Mouse (Mus musculus) erythroblast, adult 5-6 weeks (primary cell): ENCODE data around the gene Atxn7l1. TPM values are rescaled to one million over a fixed set of nuclear protein-coding genes. Genes with fewer than 3 reads are reported as not detected.

Source experiments
- ATAC-seq: replicated peaks from 2 replicates; pipeline ENCODE4 v1.8.0; 2016; ENCODE audit warnings: moderate number of reproducible peaks, mild to moderate bottlenecking, moderate TSS enrichment, inconsistent platforms; ENCODE audit not compliant: poor library complexity, low FRiP score, severe bottlenecking
- total RNA-seq, 2 experiments: library from RNA; stranded (forward) in 1 of 2; stranded (reverse) in 1 of 2; fragments of 150-400 nt in 1 of 2; fragments of 200-764, 138-1000 nt in 1 of 2; gene quantifications; 2 replicates each; pipeline versions ENCODE4 v1.2.3 to v1.2.4; 2015 to 2017; ENCODE audit warnings: low replicate concordance in 2 of 2

Atxn7l1 gene
- total RNA-seq, 2 experiments from 2014 or later, result 131 to 188 TPM

DNA sequence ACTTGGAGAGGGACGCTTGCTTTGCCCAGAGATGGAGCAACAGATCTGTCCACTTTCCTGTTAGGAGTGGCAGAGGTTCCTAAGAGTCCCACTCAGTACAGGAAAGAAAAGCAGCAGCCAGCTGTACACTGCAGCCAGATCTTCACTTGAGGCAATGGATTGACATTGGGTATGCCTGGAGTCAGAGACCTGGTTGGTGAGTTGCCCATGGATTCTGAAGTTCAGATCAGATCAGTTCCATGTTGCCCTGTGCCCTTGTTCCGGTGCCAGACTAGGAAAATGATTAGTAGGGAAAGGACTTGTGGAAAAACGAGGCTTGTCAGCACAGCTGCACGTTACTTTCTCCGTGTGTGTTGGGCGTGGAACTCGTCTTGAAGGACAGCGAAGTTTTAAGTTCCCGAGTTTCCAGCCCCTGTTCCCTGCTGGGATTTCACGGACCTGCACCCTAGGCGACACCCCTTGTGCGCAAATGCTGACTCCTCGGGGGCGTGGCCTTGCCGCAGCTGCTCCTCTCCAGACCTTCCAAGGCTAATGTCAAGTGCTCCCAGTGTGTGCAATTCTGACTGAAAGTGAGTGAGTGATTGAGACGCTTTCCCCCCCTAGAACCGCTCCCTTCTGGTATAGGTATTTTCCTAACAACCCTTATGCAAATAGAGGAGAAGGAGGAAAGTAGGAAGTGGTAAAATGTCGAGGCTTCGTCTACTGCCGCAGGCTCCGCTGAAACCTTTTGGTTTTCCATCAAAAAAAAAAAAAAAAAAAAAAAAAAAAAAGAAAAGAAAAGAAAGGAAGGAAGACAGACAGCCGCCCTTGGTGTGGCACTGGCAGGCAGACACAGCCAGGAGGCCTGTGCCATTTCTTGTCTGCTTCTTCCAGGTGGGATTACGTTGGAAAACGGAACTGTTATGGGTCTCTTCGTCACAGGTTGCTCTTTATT is 28.4 kb downstream of the Atxn7l1 start:
- peak; percentile 84 for ATAC-seq

DNA sequence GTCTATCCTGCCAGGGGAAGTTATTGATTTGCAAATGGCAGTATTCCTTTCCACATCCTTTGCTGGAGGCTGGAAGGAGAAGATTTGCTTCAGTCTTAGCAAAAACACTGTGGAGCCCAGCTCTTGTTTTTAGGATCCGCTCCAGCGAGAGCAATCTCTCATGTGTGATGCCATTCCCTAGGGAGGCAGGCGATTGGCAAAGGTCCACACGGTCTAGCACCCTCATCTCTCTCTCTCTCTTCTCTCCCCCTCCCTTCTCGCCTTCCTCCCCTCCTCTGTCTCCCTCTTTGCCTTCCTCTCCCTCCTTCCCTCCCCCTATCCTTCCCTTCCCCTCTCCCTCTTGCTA is 29.0 kb downstream of the Atxn7l1 start:
- ATAC-seq, result no peak

DNA sequence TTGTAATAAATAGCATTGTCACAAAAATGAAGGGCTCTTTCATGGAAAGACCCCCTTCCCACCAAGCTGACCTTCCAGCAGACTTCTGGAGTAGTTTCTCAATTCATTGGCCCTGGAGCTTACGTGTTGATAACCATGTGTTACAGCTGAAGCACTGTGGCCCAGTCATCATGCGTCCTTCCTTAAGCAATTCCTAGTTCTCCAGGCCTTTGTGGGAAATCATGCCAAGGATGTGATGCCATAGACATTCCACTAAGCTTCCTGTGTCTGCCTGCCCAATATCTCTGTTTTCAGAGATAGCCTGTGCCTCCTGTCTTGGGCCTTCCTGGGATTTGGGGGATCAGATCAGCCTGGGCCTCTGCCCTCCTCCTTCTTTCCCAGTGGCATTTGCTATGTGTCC is 32.9 kb downstream of the Atxn7l1 start:
- ATAC-seq, result no peak

DNA sequence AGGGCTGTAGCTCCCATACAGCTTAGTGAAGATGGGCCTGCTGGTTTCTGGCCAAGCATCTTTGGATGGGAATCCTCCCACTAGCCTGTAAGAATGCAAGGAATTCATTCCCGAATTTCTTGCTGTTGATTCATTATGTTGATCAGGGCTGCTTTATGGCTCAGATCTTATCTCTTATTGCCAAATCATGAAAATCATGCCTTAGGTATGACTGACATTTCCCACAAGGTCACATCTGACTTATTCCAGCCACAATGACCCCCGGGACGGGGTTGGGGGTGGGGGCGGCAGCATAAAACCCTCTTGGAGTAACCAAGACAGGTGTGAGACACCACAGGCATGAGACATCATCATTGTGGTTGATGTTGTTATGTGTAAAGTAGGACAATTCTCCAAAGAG is 34.4 kb downstream of the Atxn7l1 start:
- ATAC-seq, result no peak

DNA sequence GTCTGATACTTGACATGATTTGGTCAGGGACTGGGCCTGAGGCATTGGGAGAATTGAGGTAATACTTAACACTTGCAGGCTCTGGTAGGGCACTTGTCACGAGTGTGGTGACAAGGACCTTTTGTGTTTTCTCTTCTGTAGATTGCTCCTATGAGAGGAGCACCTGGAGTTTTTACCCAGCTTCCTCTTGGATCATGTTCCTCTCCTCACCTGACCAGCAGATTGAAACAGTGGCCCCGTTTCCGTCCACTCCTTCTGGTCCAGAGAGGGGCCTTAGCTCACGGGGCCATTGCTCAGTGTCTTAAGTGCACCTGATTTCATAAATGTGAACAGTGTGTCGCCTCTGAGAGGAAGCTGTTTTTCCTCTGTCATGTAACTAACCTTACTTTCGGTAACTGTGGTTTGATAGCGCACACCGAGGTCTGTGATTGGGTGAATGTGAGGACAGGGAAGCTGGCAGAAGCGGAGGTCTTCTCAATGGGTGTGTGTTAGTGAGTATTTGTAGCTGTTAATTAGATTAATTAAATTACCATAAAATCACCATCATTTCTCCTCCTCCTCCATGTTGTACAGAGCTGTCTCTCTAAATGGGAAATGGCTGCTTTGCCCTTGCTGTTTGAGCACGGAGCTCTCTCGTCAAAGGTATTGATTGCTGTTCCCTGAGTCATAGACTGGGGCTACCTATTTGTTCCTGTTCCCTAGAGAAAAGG is 35.1 kb downstream of the Atxn7l1 start:
- ATAC-seq, result no peak

DNA sequence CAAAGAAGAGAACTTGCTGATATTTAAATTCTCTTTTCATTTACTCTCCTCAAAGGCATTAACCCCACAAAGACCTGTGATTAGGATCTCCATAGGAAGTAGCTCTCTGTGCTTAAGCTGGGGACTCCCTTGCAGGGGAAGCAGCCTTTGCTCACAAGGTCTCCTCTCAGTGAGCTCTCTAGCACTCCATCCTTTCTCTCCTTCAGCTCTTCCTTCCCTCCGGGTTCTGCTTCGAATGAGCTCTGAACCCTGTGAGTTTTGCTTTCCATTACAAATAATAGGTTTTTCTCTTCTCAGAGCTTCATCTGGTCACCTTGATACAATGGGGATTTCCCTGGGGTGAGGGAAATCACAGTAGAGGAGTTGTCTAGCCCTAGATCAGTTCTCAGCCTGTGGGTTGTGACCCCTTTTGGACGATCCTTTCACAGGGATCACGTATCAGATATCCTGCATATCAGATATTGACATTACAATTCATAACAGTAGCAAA is 35.7 kb downstream of the Atxn7l1 start:
- ATAC-seq, result no peak

DNA sequence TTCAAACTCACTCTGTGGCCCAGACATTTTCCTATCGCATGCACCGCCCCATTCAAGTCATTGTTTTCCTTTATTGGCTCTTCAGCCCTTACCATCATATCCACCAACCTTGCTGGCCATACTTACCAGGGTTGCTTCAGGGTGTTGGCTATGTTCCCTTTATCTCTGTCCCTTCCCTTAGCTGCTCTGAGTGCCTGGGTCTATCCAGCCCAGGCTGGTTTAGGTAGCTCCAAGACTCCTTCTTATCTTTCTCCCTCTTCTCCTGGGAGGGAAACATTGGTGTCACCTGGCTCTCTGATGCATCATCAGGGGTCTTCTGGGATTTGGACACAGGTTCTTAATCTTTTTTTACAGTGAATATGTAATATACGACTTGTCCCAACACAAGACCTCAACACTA is 36.6 kb downstream of the Atxn7l1 start:
- ATAC-seq, result no peak

DNA sequence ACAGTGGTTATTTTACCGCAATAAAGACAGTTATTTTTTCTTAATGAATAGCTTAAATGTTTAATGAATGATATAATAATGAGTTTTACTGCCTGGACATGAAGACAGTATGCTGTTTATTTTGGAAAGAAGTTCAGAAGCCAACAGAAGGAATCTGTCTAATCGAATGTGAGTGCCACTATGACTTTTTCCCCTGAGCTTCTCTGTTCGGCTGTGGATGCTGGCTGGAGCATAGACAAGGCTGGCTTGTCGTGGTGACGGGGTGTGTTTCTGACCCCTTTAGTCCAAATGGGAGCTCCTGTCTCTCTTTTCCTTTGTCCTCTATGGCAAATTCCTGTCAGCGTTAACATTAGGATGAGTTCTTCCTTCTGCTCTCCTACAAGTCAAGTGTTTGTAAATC is 37.6 kb downstream of the Atxn7l1 start:
- no peak for ATAC-seq

DNA sequence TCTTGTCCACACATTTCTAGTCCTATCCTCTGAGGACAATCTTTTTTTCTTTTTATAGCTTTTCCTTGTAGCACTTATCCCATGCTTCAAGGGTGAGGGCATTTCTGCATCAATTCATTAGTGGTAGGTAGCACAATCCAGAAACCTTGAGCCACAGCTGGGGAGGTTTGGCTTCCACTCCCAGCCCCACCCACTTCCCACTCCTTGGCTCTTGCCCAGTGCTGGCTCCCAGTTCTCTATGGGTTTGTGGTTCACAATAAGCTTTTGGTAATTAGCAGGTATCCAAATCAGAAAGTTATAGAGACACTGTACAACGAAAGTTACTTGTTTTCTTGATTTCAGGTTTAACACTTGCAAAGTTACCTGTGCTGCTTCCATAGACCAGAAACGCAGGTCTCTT is 38.8 kb downstream of the Atxn7l1 start:
- ATAC-seq, result no peak

DNA sequence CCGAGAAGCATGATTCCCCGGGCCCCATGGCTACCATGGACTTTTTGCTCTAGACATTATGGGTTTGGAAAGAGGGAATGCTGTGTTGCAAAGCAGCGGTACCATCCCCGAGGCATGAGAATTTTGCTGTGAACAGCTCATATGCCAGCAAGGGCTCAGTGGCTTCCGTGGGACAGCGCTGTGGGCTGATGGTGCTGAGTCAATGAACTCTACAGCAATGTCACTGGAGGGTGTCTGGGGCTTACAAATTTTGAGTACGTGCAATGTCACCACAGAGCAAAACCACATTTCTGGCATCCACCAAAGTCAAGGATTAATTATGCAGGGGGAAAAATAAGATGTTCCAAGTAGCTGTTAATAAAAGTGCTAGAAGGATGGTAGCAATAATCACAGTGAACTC is 42.6 kb downstream of the Atxn7l1 start:
- ATAC-seq, result no peak

DNA sequence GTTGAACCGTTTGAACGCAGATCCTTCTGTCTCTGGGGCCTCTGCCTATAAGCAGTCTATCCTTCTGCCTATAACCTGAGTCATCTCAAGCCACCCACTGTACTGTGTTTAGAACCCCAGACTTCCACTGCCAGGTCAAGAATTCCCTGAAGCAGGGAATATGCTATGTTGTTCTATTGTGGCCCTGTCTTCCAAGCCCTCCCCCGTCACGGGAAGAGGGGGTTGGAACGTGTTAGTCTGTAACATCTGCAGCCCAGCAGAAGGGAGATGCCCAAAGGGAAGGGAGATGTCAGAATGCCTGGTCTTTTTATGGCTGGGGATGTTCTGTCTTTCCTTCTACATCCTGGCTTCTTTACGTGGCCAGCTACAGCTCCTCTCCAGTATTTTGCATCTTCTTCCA is 43.1 kb downstream of the Atxn7l1 start:
- no peak for ATAC-seq

DNA sequence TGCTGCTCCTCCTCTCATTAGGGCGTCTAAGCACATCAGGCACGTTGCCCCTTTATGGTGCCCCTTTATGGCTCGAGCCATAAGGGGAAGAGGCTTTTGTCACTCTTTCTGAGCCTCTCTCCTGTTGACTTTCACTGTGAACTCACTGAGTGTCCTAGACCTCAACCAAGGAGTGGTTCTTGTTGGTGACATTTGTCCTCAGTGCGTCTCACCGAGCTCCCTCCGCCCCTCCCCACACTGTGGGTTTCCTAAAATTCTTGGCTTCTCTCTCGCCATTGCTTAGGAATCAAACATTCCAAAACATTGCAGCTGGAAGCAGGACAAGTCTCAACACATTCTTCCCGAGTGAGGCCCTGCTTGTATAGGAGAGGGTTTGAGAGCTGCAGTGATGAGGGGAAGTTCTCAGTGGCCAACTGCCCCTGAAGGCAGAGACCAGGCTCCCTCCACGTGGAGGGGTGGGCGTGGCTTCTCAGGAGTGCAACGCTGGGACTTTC is 46.0 kb downstream of the Atxn7l1 start:
- ATAC-seq, result no peak

DNA sequence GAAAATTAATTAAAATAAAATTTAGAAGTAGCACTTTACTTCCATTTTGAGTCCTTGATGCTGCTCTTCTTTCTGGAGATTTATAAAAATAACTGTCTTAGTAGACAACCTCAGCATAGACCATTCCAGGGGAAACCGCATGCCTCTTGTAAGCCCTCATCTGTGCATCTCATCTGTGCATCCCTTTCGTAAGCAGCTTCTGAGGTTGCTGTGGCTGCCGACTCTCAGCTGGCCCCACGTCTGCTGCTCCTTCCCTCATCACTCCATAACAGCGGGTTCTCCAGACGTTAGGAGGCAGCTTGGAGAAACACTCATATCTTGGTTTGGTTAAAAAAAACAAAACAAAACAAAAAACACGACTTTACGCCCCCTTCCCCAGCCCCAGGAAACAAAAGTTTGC is 47.7 kb downstream of the Atxn7l1 start:
- ATAC-seq, result no peak

DNA sequence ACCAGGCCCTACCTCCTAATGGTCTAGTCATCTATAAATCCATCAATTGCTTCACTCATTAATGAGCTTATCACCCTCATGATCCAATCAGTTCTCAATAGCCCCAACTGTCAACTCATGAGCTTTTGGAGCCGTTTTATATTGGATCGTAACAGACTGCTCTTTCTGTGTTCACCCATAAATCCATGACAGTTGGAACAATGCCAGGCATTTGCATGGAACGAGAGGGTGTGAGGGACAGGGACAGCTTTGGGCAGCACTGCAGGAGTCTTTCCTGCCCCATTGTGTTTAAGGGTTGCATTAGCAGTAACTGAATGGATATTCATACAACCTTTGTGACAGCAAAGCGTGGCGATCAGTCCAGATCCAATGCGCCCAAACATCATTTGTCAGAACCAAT is 49.8 kb downstream of the Atxn7l1 start:
- ATAC-seq, result no peak

DNA sequence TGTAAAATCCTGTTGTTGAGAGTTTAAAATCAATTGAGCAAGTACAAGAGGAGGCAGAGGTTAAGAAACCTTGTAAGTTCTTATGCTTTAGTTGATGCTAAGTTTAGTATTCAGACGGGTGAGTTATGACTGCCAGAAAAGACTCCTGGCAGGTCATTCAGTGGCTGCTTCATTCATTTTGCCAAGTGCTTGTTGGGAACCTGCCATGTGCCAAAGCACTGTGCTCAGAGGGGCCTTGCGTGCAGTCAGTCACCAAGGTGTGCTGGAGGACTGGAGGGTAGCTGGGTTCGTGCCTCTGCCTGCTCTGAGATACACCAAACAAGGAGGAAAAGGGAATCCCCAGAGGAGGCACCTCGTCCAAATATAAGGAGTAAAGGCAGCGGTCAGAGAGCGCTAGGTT is 50.3 kb downstream of the Atxn7l1 start:
- no peak for ATAC-seq

DNA sequence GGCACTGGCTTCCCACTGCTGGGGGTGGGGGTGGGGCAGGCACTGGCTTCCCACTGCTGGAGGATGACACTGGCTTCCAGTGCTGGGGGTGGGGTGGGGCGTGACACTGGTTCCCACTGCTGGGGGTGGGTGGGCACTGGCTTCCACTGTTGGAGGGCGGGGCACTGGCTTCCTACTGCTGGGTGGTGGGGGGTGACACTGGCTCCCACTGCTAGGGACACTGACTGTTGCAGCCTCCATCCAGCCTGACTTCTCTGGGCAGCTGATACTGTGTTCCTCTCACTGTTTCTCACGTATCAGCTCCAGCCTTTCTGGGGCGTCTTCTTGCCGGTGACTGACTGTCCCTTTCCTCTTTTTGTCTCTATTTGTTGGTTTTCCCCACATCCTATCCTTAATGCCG is 53.6 kb downstream of the Atxn7l1 start:
- ATAC-seq, result no peak

DNA sequence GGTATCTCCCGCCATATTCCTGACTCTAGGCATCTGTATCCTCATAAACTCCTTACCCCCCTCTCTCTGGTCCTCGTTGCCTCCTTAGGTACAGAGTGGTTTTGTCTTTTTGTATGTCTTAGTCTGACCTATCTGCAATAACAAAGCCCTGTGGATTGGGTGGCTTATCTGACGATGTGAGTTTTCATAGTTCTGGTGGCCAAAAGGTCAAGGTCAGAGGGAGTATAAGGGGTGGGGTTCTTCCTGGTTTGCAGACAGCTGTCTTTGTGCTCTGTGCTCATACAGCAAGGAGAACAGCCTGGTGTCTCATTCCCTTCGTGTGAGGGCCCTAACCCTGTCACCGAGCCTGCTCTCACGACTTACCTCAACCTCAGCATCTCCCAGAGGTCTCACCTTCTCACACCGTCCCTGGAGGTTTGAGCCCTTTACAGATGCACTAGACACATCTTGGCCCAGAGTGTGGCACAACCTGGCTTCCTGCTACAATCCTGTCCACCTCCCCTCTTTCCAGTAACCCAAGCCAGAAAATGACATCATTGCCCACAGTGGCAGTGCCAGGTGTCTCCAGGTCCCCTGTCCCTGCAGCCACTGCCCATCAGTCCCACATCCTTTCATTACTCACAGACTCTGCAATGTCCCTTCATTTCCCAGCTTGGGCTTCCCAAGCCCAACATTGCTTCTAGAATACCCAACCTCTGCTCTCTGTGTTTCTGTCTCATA is 54.2 kb downstream of the Atxn7l1 start:
- ATAC-seq, result no peak

DNA sequence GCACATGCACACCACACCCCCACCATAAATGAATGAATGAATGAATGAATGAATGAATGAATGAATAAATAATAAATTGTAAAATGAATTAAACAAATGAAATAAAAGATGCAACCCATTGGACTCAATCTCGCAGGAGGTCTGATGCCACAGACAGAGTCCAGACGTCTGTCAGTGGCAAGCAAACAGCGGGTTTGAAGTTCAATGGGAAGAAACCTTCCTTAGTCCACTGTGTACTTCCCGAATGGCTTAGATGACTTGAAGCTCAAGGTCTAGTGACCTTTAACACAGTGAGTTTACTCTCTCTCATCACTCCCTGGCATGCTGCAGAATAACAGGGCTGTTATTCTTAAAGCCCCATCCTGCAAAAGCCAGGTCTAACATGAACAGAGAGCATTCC is 57.8 kb downstream of the Atxn7l1 start:
- no peak for ATAC-seq

DNA sequence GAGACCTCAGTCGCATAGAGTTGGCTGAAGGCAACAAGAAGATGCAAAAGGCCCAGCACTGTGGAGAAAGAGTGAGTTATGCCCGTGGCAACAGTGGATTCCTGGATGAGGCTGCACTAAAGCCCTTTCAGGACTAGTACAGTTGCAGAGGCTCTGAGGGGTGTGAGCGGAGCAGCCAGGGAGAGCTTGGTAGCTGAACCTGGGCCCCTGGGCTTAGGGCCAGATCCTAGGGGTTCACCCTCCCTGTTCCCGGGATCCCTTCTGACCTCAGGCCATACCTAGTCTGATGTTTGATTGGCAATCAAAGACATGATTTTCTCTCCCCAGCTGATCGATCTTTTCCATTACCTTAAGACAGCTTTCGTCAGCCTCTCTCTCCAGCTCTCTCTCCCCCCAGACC is 58.8 kb downstream of the Atxn7l1 start:
- no peak for ATAC-seq

DNA sequence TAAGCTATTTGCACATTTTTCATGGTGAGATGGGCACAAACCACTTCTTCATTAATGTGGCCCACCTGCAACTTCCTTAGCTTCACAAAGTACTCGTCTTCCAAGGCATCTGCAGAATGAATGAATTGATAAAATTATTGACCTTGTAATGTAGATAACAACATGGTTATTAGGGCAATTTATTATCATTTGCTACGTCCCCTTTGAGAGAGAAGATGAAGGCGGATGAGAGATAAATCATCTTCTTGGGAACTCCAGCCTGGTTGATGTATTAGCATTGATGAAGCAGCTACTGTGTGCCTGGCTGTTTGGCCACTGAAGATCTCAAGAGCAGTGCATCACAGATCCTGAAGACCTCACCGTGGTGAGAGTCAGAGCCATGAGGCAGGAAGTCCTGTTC is 63.4 kb downstream of the Atxn7l1 start:
- ATAC-seq, result no peak
